Mouse (Mus musculus): ENCODE measurements around the gene Syne1.

DNA sequence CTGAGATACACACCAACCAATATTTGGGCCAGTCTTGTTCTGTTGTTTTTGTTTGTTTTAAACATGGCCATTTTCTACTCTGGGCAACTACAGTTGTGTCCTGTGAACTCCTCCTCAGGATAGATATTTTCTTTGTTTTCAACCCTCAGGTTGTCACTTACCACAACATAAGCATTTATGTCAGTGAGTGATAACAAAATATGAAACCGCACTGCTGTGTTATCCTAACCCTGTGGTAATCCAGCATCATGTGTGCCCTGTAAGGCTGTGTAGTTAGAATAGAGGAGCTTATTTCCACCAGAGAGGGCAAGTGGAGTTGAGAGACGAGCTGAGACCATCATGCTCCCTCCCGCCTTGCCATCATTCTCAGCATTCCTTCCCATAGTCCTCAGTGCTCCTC is 554.7 kb downstream of the Syne1 start:
- TF ChIP-seq CTCF (IDR thresholded peaks at IDR 0.05; ENCODE audit: insufficient read depth, low read depth, low read length) (no peak), POLR2A (IDR thresholded peaks at IDR 0.05; ENCODE audit: insufficient read depth, low read depth, low read length) (no peak)
